Mouse (Mus musculus) thymus, postnatal 10 days (tissue): ENCODE measurements around the gene Adig.

Source experiments
- DNase-seq, 2 experiments: peaks; one replicate each; pipeline ENCODE4 v3.0.0; 2021; ENCODE audit warnings: low spot score in 2 of 2

Adig gene

GRCm38 (mm10) chr2:158501836-158502812 lies at the start of gene Adig:
Gene Adig (plus strand): TSS chr2:158502612.
- DNase-seq: no peak

- DNase-seq: no peak
These were observed 46.0 kb upstream of the Adig start for GRCm38 (mm10) chr2:158456451-158456850.

GRCm38 (mm10) chr2:158457610-158458009 lies 44.8 kb upstream of the Adig start:
- DNase-seq: no peak

- no peak for DNase-seq
These were observed 40.0 kb upstream of the Adig start for GRCm38 (mm10) chr2:158462450-158462849.

GRCm38 (mm10) chr2:158474159-158474558 lies 28.3 kb upstream of the Adig start:
- DNase-seq: no peak

GRCm38 (mm10) chr2:158477640-158478039 lies 24.8 kb upstream of the Adig start:
- DNase-seq: no peak

GRCm38 (mm10) chr2:158498457-158498856 lies 4.0 kb upstream of the Adig start:
- DNase-seq: no peak

- DNase-seq: no peak
These were observed 814 bp downstream of the Adig start for GRCm38 (mm10) chr2:158503226-158503625.

GRCm38 (mm10) chr2:158503671-158504070 lies 1.3 kb downstream of the Adig start:
- DNase-seq: no peak

GRCm38 (mm10) chr2:158506475-158506874 lies 4.1 kb downstream of the Adig start:
- DNase-seq: no peak

- no peak for DNase-seq
These were observed 4.6 kb downstream of the Adig start for GRCm38 (mm10) chr2:158507046-158507445.

- no peak for DNase-seq
These were observed 8.3 kb downstream of the Adig start for GRCm38 (mm10) chr2:158510665-158511064.

- no peak for DNase-seq
These were observed 10.1 kb downstream of the Adig start, which contains the start of gene Arhgap40 for GRCm38 (mm10) chr2:158512528-158512927. Gene Arhgap40 (plus strand): TSS chr2:158512796.

- DNase-seq: no peak
These were observed 11.5 kb downstream of the Adig start for GRCm38 (mm10) chr2:158513821-158514336.

GRCm38 (mm10) chr2:158518583-158518982 lies 16.2 kb downstream of the Adig start:
- DNase-seq: no peak

- no peak for DNase-seq
These were observed 16.7 kb downstream of the Adig start for GRCm38 (mm10) chr2:158519071-158519470.

- DNase-seq: no peak
These were observed 17.4 kb downstream of the Adig start for GRCm38 (mm10) chr2:158519800-158520199.

GRCm38 (mm10) chr2:158523060-158523459 lies 20.6 kb downstream of the Adig start:
- no peak for DNase-seq

- no peak for DNase-seq
These were observed 21.9 kb downstream of the Adig start for GRCm38 (mm10) chr2:158524129-158524860.

- peak in 1 of 2 experiments; percentile 46 for DNase-seq
These were observed 31.7 kb downstream of the Adig start for GRCm38 (mm10) chr2:158534090-158534489.

GRCm38 (mm10) chr2:158534559-158534958 lies 32.1 kb downstream of the Adig start:
- DNase-seq: no peak
